Mouse (Mus musculus) ES-E14 (cell line): ENCODE data around the gene Sipa1l3.

Experiments used
- CHD2 ChIP-seq: IDR thresholded peaks from 2 replicates; pipeline ENCODE4 v1.6.1; 2014; ENCODE audit warnings: mild to moderate bottlenecking, low read depth, low read length, inconsistent platforms
- MAFK ChIP-seq: IDR thresholded peaks from 2 replicates; pipeline ENCODE4 v1.6.1; 2014; ENCODE audit warnings: mild to moderate bottlenecking, low read depth, low read length, inconsistent platforms; ENCODE audit not compliant: insufficient read depth
- ZC3H11A ChIP-seq: IDR thresholded peaks from 2 replicates; pipeline ENCODE4 v1.6.1; 2012; ENCODE audit warnings: low read depth, mild to moderate bottlenecking, inconsistent platforms, low read length, borderline replicate concordance
- ZNF384 ChIP-seq: IDR thresholded peaks from 2 replicates; pipeline ENCODE4 v1.6.1; 2012; ENCODE audit warnings: low read depth, low read length, inconsistent platforms

DNA sequence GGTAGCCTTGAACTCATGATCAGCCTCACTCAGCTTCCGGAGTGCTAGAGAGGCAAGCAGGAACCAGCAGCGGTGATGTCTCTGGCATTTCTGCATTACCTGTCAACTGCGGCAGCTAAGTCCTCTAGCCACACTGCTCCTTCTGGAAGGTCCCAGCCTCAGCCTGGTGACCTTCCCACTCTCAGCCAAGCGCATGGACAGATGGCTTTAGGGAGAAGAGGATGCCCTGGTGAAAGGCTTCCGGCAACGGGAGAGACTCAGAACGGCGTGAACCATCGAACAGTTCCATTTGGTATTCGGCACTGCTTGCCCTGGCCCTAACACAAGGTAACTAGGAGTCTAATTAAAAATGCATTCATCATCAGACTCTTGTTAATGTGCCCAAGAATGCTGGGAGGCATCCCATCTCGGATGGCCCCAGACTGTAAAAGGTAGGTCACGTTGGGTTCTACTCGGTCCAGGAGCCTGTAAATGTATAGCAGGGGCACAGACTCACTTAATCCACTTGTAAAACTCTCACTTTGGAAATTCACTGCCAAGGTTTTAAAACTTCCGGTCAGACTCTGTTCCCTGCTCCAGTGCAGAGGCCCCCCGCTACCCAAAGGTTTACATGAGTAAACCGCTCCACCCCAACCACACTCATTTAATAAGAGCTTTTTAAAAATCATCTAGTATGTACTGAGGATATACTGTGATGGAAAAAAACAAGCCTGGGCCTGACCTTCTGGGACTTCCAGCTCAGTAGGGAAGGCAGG is 37.7 kb downstream of the Sipa1l3 start:
- TF ChIP-seq ZNF384 (no peak), CHD2 (no peak), ZC3H11A (no peak), MAFK (no peak)
